Mouse (Mus musculus): ENCODE measurements around the gene Iqca.

Iqca gene

GRCm38 (mm10) chr1:90026945-90027344 lies 126.3 kb downstream of the Iqca start:
- peaks cover 10% of the 10 kb centered on the region; the same call in 1 of the 2 replicates for H3K27me3 ChIP-seq (ENCODE audit: insufficient read depth, low read length)
- 0 out of 2 replicates have a peak, but pooled peaks cover 4% of the 10 kb centered on the region for H3K4me1 ChIP-seq (replicated peaks; ENCODE audit: low read depth, low read length)
- no peaks in the 10 kb centered on the region for H3K9me3 ChIP-seq (ENCODE audit: low read length)
- H3K36me3 ChIP-seq (ENCODE audit: insufficient read depth, low read length): no peaks in the 10 kb centered on the region
- no peak overlapping the region for H3K4me3 ChIP-seq (replicated peaks; ENCODE audit: low read length)
- TF ChIP-seq POU5F1 (IDR thresholded peaks at IDR 0.05; ENCODE audit: borderline replicate concordance, low read length): no peak
- peak; percentile 77 for TF ChIP-seq CTCF (conservative IDR thresholded peaks at IDR 0.05; ENCODE audit: low read length)

GRCm38 (mm10) chr1:90020336-90020735 lies 132.9 kb downstream of the Iqca start:
- no peaks in the 10 kb centered on the region for H3K4me1 ChIP-seq (replicated peaks; ENCODE audit: low read depth, low read length)
- H3K27me3 ChIP-seq (ENCODE audit: insufficient read depth, low read length): peaks cover 12% of the 10 kb centered on the region; the same call in 1 of the 2 replicates
- no peaks in the 10 kb centered on the region for H3K36me3 ChIP-seq (ENCODE audit: insufficient read depth, low read length)
- no peak overlapping the region for H3K4me3 ChIP-seq (replicated peaks; ENCODE audit: low read length)
- H3K9me3 ChIP-seq (ENCODE audit: low read length): no peaks in the 10 kb centered on the region
- no peak for TF ChIP-seq CTCF (conservative IDR thresholded peaks at IDR 0.05; ENCODE audit: low read length)
- TF ChIP-seq POU5F1 (IDR thresholded peaks at IDR 0.05; ENCODE audit: borderline replicate concordance, low read length): no peak
- no peak for TF ChIP-seq NANOG (IDR thresholded peaks at IDR 0.05; ENCODE audit: borderline replicate concordance, low read length)

DNA sequence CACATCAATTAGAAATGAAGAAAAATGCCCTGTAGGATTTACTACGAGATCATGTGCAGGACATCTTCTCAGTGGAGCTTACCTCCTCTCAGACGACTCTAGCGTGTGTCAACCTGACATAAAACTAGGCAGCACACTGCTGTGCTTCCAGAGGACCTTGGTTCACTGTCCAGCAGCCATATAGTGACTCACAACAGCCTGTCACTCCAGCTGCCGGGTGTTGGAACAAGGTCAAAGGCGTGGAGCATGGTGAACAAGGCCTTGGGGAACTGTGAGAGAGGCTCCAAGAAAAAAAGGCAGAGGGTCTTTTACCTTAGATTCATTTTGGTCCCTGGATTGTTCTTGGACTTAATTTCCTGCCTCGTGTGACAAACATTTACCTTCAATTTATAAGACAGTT lies 135.1 kb downstream of the Iqca start:
- Histone ChIP-seq H3K9me3 (ENCODE audit: low read length) (no peaks in the 10 kb centered on the region), H3K27me3 (ENCODE audit: insufficient read depth, low read length) (peaks cover 5% of the 10 kb centered on the region; the same call in 1 of the 2 replicates), H3K36me3 (ENCODE audit: insufficient read depth, low read length) (no peaks in the 10 kb centered on the region), H3K4me3 (replicated peaks; ENCODE audit: low read length) (no peak overlapping the region), H3K4me1 (replicated peaks; ENCODE audit: low read depth, low read length) (no peaks in the 10 kb centered on the region)
- no peak for TF ChIP-seq CTCF (conservative IDR thresholded peaks at IDR 0.05; ENCODE audit: low read length)
- no peak for TF ChIP-seq POU5F1 (IDR thresholded peaks at IDR 0.05; ENCODE audit: borderline replicate concordance, low read length)
- TF ChIP-seq NANOG (IDR thresholded peaks at IDR 0.05; ENCODE audit: borderline replicate concordance, low read length): no peak

- TF ChIP-seq POU5F1 (IDR thresholded peaks at IDR 0.05; ENCODE audit: borderline replicate concordance, low read length): no peak
- H3K27me3 ChIP-seq (ENCODE audit: insufficient read depth, low read length): peaks cover 5% of the 10 kb centered on the region; the same call in 1 of the 2 replicates
- no peaks in the 10 kb centered on the region for H3K36me3 ChIP-seq (ENCODE audit: insufficient read depth, low read length)
- no peaks in the 10 kb centered on the region for H3K4me1 ChIP-seq (replicated peaks; ENCODE audit: low read depth, low read length)
- no peak within 1 kb of the TSS for H3K4me3 ChIP-seq (replicated peaks; ENCODE audit: low read length)
- no peaks in the 10 kb centered on the region for H3K9me3 ChIP-seq (ENCODE audit: low read length)
Observed at GRCm38 (mm10) chr1:90014446-90014845, 138.8 kb downstream of the Iqca start, which contains the start of gene Asb18. Gene Asb18, minus strand, starts transcription at chr1:90014666.

DNA sequence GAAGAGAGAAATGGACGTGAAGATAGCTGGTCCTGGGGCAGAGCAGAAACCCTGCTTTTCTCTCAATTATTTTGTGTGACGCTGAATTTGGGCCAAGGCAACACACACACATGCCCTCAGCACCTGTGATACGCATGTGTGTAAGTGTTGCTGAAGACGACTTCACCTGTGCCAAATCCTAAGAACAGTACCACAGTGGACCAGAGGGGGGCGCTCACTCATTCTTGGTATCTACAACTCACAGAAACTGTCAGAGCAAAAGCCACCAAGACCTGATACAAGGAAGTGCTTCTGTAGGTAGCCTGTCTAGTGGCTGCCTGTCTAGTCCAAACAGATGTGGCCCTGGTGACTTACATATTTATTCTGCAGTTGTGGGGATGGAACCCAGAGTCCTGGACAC lies 139.9 kb downstream of the Iqca start:
- no peak for TF ChIP-seq NANOG (IDR thresholded peaks at IDR 0.05; ENCODE audit: borderline replicate concordance, low read length)
- TF ChIP-seq CTCF (conservative IDR thresholded peaks at IDR 0.05; ENCODE audit: low read length): peak; percentile 61
- TF ChIP-seq POU5F1 (IDR thresholded peaks at IDR 0.05; ENCODE audit: borderline replicate concordance, low read length): no peak
- Histone ChIP-seq H3K4me1 (replicated peaks; ENCODE audit: low read depth, low read length) (no peaks in the 10 kb centered on the region), H3K36me3 (ENCODE audit: insufficient read depth, low read length) (no peaks in the 10 kb centered on the region), H3K9me3 (ENCODE audit: low read length) (no peaks in the 10 kb centered on the region), H3K27me3 (ENCODE audit: insufficient read depth, low read length) (peaks cover 5% of the 10 kb centered on the region; the same call in 1 of the 2 replicates), H3K4me3 (replicated peaks; ENCODE audit: low read length) (no peak overlapping the region)

GRCm38 (mm10) chr1:90012850-90013249 lies 140.4 kb downstream of the Iqca start:
- Histone ChIP-seq H3K4me3 (replicated peaks; ENCODE audit: low read length) (no peak overlapping the region), H3K27me3 (ENCODE audit: insufficient read depth, low read length) (peaks cover 4% of the 10 kb centered on the region; the same call in 1 of the 2 replicates), H3K4me1 (replicated peaks; ENCODE audit: low read depth, low read length) (no peaks in the 10 kb centered on the region), H3K36me3 (ENCODE audit: insufficient read depth, low read length) (no peaks in the 10 kb centered on the region), H3K9me3 (ENCODE audit: low read length) (no peaks in the 10 kb centered on the region)
- TF ChIP-seq NANOG (IDR thresholded peaks at IDR 0.05; ENCODE audit: borderline replicate concordance, low read length): no peak
- TF ChIP-seq CTCF (conservative IDR thresholded peaks at IDR 0.05; ENCODE audit: low read length): peak; percentile 68

DNA sequence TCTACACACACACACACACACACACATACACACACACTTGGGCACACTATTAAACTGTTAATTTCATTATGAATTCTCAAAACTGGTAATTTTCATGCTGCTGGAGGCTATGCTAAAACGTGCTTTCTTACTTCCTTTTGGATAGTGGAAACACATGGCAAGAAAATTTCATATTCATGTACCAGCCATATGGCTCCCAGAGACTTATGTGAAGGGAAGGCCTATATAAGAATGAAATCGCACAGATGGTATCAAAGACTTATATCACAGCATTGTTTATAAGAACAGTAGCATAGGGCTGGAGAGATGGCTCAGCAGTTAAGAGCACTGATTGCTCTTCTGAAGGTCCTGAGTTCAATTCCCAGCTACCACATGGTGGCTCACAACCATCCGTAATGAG lies 141.0 kb downstream of the Iqca start:
- Histone ChIP-seq H3K27me3 (ENCODE audit: insufficient read depth, low read length) (no peaks in the 10 kb centered on the region; the same call in 1 of the 2 replicates), H3K36me3 (ENCODE audit: insufficient read depth, low read length) (no peaks in the 10 kb centered on the region), H3K9me3 (ENCODE audit: low read length) (no peaks in the 10 kb centered on the region), H3K4me3 (replicated peaks; ENCODE audit: low read length) (no peak overlapping the region), H3K4me1 (replicated peaks; ENCODE audit: low read depth, low read length) (no peaks in the 10 kb centered on the region)
- no peak for TF ChIP-seq CTCF (conservative IDR thresholded peaks at IDR 0.05; ENCODE audit: low read length)
- no peak for TF ChIP-seq NANOG (IDR thresholded peaks at IDR 0.05; ENCODE audit: borderline replicate concordance, low read length)
- no peak for TF ChIP-seq POU5F1 (IDR thresholded peaks at IDR 0.05; ENCODE audit: borderline replicate concordance, low read length)

- Histone ChIP-seq H3K9me3 (ENCODE audit: low read length) (no peaks in the 10 kb centered on the region), H3K27me3 (ENCODE audit: insufficient read depth, low read length) (peaks cover 6% of the 10 kb centered on the region), H3K4me3 (replicated peaks; ENCODE audit: low read length) (no peak overlapping the region), H3K36me3 (ENCODE audit: insufficient read depth, low read length) (no peaks in the 10 kb centered on the region), H3K4me1 (replicated peaks; ENCODE audit: low read depth, low read length) (peaks cover 9% of the 10 kb centered on the region)
- TF ChIP-seq POU5F1 (IDR thresholded peaks at IDR 0.05; ENCODE audit: borderline replicate concordance, low read length) (no peak), NANOG (IDR thresholded peaks at IDR 0.05; ENCODE audit: borderline replicate concordance, low read length) (no peak)
Observed at GRCm38 (mm10) chr1:90010077-90010476, 143.1 kb downstream of the Iqca start.

DNA sequence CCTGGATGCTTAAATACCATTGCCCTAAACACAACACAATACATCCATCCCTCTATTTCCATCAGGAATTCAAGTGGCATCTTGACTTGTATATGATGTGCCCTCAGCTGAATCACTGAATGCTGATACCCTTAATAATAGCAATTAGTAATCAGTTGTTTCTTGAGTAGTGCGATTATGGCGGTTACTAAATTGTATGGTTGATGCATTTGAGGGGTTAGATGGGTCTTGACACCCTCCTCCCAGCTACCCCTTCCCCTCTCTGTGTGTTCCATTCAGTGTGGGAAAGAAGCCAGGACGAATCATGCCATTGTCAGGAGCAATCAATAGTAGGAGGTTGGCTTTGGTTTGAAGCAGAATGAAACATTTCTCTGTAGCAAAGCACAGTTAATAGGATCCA lies 144.0 kb downstream of the Iqca start:
- no peaks in the 10 kb centered on the region for H3K9me3 ChIP-seq (ENCODE audit: low read length)
- no peak for TF ChIP-seq NANOG (IDR thresholded peaks at IDR 0.05; ENCODE audit: borderline replicate concordance, low read length)
- H3K36me3 ChIP-seq (ENCODE audit: insufficient read depth, low read length): no peaks in the 10 kb centered on the region
- H3K4me1 ChIP-seq (replicated peaks; ENCODE audit: low read depth, low read length): peaks cover 9% of the 10 kb centered on the region
- peaks cover 10% of the 10 kb centered on the region for H3K27me3 ChIP-seq (ENCODE audit: insufficient read depth, low read length)
- no peak overlapping the region for H3K4me3 ChIP-seq (replicated peaks; ENCODE audit: low read length)
